Comparison of ENCODE assay signal across 11 mouse cellular contexts in the genomic region with DNA sequence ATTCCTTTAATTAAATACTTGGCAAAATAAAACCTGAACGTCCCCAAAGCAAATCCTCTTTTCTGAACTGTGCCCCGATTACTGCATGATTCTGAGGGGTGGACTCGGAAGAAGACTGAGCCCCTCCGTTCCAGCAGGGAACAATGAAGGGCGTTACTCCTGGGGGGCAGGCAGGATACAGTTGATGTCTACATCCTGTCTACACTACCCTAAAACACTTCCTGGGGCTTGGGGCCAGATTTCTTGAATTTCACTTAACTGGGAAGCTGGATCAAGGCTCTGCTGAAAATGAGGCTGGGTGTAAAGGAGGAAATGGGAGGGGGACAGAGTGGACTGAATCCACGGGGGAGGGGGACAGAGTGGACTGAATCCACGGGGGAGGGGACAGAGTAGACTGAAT. TPM values are rescaled to one million over a fixed set of nuclear protein-coding genes. Genes with fewer than 3 reads are reported as not detected.
A peak's percentile ranks its signal among the peaks of the same experiment; 100 is the strongest.
DNase-seq lines count a peak whose midpoint lies in the region; ATAC-seq and TF ChIP-seq lines count a peak whose summit lies in the region.
"Had no signal": no experiment of that assay in that cellular context is flagged by ENCODE, and none has a peak within 500 bp of the region (broad histone marks: within the 10 kb centered on the region; RNA-seq: fewer than 3 reads in every experiment).

No protein-coding gene starts in this region.

- peak; percentile 85 for ATAC-seq in heart, postnatal 0 days (ENCODE audit: insufficient read depth, low read depth)
- ATAC-seq: Patski had no signal

- peak; percentile 94 for TF ChIP-seq EP300 in heart, postnatal 0 days (IDR thresholded peaks at IDR 0.05; ENCODE audit: low read depth)

- peaks cover 81% of the 10 kb centered on the region for H3K4me1 ChIP-seq in E14TG2a.4 (replicated peaks; ENCODE audit: low read depth, low read length)
- H3K4me1 ChIP-seq in embryonic facial prominence, embryonic 10.5 days, result peaks cover 22% of the 10 kb centered on the region
- peaks cover 10% of the 10 kb centered on the region; the same call in 1 of the 2 replicates for H3K4me1 ChIP-seq in heart, postnatal 0 days (ENCODE audit: control insufficient read depth, insufficient read depth)

- no peaks in the 10 kb centered on the region for H3K36me3 ChIP-seq in E14TG2a.4 (ENCODE audit: insufficient read depth, low read length)
- no peaks in the 10 kb centered on the region for H3K36me3 ChIP-seq in embryonic facial prominence, embryonic 10.5 days (replicated peaks)
- H3K36me3 ChIP-seq in heart, postnatal 0 days (replicated peaks; ENCODE audit: control insufficient read depth, insufficient read depth, low read length), result no peaks in the 10 kb centered on the region

- H3K27me3 ChIP-seq in E14TG2a.4 (ENCODE audit: insufficient read depth, low read length), result no peaks in the 10 kb centered on the region
- peaks cover 16% of the 10 kb centered on the region for H3K27me3 ChIP-seq in embryonic facial prominence, embryonic 10.5 days (replicated peaks; ENCODE audit: low read depth, poor library complexity, severe bottlenecking)
- H3K27me3 ChIP-seq in heart, postnatal 0 days (ENCODE audit: control insufficient read depth, insufficient read depth, low read length), result no peaks in the 10 kb centered on the region
- H3K27me3 ChIP-seq: Patski had no signal

- H3K4me2 ChIP-seq in heart, postnatal 0 days (ENCODE audit: low read depth, low read length), result 0 out of 2 replicates have a peak overlapping the region, but pooled peaks have one; percentile 6

- no peak overlapping the region for H3K9ac ChIP-seq in heart, postnatal 0 days (replicated peaks; ENCODE audit: low read depth, low read length)

- no peaks in the 10 kb centered on the region for H3K9me3 ChIP-seq in E14TG2a.4 (ENCODE audit: low read length)
- no peaks in the 10 kb centered on the region for H3K9me3 ChIP-seq in embryonic facial prominence, embryonic 10.5 days
- no peaks in the 10 kb centered on the region for H3K9me3 ChIP-seq in heart, postnatal 0 days (replicated peaks; ENCODE audit: control insufficient read depth, low read length)

- WGBS in embryonic facial prominence, embryonic 10.5 days, result 30% methylated on average over 7 of the region's 7 CpGs
- 33% methylated on average over 7 of the region's 7 CpGs for WGBS in heart, postnatal 0 days

- peak overlapping the region; percentile 44 for H3K4me3 ChIP-seq in E14TG2a.4 (replicated peaks; ENCODE audit: low read length)
- no peak overlapping the region for H3K4me3 ChIP-seq in embryonic facial prominence, embryonic 10.5 days
- H3K4me3 ChIP-seq in heart, postnatal 0 days (ENCODE audit: low read depth, low read length), result no peak overlapping the region

- H3K27ac ChIP-seq in embryonic facial prominence, embryonic 10.5 days (replicated peaks), result 0 out of 2 replicates have a peak overlapping the region, but pooled peaks have one; percentile 14
- H3K27ac ChIP-seq in heart, postnatal 0 days (ENCODE audit: low read depth), result peak overlapping the region; percentile 92

- no peak for TF ChIP-seq CTCF in E14TG2a.4 (conservative IDR thresholded peaks at IDR 0.05; ENCODE audit: low read length)
- TF ChIP-seq CTCF in heart, postnatal 0 days (IDR thresholded peaks at IDR 0.05; ENCODE audit: low read depth), result no peak

- DNase-seq in embryonic facial prominence, embryonic 10.5 days (ENCODE audit: low spot score), result peak; percentile 20
- peak; percentile 72 for DNase-seq in heart, postnatal 0 days (ENCODE audit: low spot score)
- peak; percentile 61 to 73 for DNase-seq in kidney, postnatal 4 days
- no peak for DNase-seq in retina, embryonic 14.5 days (ENCODE audit: low spot score)
- no peak for DNase-seq in thymus, postnatal 36 days
- DNase-seq in cerebellum, adult 18-20 months, result no peak
- no peak for DNase-seq in right cerebral cortex, postnatal 36 days (ENCODE audit: low spot score in 2 of 2)
- DNase-seq: cerebellum, adult 2 months; left cerebral cortex, postnatal 4 days had no signal

RNA-seq across cellular contexts. Expression of gene Ergic1, which starts 13.5 kb away (rescaled TPM):
- 107 and 109 TPM in 2 replicates for polyA plus RNA-seq in embryonic facial prominence, embryonic 10.5 days (2016; fragmentation: Nextera tagmentation; extraction: Ambion mirVana)
- total RNA-seq in heart, postnatal 0 days (2014; rRNA removed; ENCODE audit: low replicate concordance), result 148 and 152 TPM in 2 replicates
- 50.8 and 53.3 TPM in 2 replicates for polyA plus RNA-seq in heart, postnatal 0 days (2015; fragmentation: Nextera tagmentation; extraction: Ambion mirVana)

RNA-seq across cellular contexts. Expression of gene Dusp1, which starts 14.2 kb away (rescaled TPM):
- polyA plus RNA-seq in embryonic facial prominence, embryonic 10.5 days (2016; fragmentation: Nextera tagmentation; extraction: Ambion mirVana), result 22.5 and 23.3 TPM in 2 replicates
- total RNA-seq in heart, postnatal 0 days (2014; rRNA removed; ENCODE audit: low replicate concordance), result 105 and 114 TPM in 2 replicates
- polyA plus RNA-seq in heart, postnatal 0 days (2015; fragmentation: Nextera tagmentation; extraction: Ambion mirVana), result 23.1 and 24.0 TPM in 2 replicates

Comparison
In these comparisons a context has a peak if more than half of its experiments do, and no peak if none do; other contexts are left out.
1. DNase-seq: peak in embryonic facial prominence, embryonic 10.5 days (single experiment), heart, postnatal 0 days (single experiment) and kidney, postnatal 4 days (2 of 2); none in retina, embryonic 14.5 days (single experiment), thymus, postnatal 36 days (0 of 2), cerebellum, adult 18-20 months (0 of 2) and right cerebral cortex, postnatal 36 days (0 of 2).